Mouse (Mus musculus) kidney, postnatal 14 days (tissue): ENCODE results near the gene Bcar3.
A peak's percentile ranks its signal among the peaks of the same experiment; 100 is the strongest.
"Not testable (repeated sequence)": the region's sequence is repeated elsewhere in the genome, so short reads cannot be mapped to it uniquely, and the experiment has no call there.

Source experiments
- DNase-seq: peaks from one replicate; pipeline ENCODE4 v3.0.0; 2022; ENCODE audit warnings: mixed read lengths

The Bcar3 gene

DNA sequence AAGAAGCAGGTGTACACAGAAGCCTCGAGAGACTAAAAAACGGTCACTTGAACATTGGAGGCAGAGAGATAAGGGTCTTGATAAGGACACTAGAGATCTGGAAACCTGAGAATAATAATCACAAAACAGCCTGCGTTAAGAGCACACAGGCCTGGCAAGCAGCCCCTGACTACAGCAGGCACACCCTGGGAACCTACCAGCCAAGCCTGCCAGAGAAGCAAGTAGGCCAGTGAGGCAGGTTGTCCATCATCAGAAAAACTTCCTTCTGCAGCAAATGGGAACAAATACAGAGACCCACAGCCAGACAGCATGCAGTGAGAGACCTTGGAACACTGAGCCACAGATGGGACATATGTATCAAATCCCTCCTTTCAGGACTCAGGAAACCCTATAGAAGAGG lies 93.8 kb downstream of the Bcar3 start:
- no peak for DNase-seq

DNA sequence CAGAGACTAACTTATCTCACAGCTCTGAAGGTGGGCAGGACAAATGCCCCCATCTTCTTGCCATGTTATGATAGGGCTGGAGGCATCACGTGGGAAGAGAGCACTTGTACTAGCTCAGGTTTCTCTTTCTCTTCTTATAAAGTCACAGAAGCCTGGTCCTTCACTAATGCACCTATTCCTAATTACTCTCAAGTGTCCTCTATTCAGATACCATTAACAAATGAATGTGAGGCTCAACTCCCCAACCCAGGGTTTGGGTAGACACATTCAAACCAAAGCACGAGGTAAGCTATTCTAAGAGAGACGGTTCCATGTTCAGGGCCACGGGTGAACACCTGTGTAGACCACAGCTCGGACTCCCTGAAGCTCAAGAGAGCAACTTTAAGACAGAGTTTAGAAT lies 96.0 kb downstream of the Bcar3 start:
- no peak for DNase-seq

DNA sequence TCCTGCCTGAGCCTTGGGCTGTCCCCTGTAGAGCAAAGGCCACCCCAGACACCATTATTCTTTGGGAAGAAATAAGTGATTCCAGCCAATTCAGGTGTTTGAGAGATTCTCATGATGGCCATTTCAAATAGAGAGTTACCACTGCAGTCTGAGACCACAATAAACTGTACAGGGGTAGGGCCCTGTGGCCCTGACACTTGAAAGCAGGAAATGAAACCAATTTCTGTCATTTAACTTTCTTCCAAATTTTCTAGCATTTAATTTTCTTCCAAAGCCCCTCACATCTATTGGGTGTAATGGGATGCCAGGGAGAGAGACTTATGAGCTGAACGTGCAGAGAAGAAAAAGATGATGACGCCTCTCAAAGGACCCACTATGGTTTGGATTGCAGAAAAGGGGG lies 97.2 kb downstream of the Bcar3 start:
- no peak for DNase-seq

DNA sequence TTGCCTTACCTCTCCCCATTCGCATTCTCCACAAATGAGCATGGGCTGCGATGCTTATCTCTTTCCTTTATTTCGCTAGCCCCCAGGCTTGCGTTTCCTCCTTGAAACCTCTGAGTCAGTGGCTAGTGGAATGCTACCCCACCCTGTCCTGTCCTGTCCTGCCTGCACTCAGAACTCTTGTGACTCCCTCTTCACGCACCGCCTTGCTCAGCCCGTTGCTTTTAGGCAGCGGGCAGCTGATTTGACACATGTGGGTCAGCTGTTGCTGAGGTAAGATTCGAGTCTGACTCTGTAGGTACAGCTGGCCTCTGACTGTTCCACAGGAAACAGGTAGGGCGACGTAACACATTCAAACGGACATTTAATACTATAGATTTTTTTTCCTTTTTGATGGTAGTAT lies 97.9 kb downstream of the Bcar3 start:
- DNase-seq, result no peak

DNA sequence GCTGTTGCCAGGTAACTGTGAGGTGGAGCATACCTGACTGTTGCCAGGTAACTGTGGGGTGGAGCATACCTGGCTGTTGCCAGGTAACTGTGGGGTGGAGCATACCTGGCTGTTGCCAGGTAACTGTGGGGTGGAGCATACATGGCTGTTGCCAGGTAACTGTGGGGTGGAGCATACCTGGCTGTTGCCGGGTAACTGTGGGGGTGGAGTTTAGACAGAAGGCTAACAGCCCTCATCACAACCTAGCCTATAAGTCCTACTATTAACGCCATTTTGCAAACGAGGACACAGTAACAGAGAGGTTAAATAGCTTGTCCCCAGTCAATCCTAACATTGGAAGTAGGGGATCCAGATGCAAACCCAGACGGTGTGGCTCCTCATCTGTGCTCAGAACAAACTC lies 99.5 kb downstream of the Bcar3 start:
- DNase-seq, result not testable (repeated sequence)

DNA sequence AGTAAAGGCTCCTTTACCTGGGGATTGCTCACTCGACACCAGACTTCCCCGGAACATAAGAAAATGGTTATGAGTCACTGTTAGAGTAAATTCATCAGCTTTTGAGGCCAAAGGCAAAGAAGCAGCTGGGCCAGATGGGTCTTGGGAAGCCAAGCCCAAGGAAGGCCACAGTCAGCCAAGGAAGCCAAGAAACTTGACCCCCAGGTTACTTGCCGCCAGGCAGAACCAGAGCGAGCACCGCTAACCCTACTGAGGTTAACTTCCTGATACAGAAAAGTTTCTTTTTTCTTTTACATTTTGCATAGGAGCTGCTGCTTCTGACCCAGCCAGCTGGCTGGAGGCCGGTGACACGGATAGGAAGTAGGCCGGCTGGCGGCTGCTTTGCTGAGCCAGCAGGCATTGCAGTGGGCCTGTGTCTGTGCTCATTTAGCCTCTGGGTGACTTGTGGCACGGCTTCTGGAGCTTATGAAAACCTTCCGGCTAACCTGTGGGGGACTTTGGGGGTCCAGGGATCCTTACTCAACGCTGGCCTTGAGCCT lies 100.0 kb downstream of the Bcar3 start:
- peak; percentile 5 for DNase-seq

DNA sequence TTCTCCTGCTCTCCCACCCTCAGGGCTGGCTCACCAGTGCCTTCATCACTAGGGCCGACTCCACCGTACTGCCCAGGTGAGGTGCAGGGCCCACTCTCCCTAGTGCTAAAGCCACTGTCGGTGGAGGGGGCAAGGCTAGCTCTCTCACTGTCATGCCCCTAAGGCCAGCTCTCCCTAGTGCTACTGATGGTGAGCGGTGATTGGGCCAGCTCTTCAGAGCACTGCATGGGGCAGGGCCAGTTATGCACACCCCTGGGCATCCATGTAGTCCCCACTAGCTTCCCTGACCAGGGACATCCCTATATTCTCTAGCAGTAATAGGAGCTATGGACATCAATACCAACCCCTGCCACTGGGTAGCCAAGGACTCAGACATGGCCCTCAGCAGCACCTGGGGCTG lies 103.0 kb downstream of the Bcar3 start:
- DNase-seq, result no peak

DNA sequence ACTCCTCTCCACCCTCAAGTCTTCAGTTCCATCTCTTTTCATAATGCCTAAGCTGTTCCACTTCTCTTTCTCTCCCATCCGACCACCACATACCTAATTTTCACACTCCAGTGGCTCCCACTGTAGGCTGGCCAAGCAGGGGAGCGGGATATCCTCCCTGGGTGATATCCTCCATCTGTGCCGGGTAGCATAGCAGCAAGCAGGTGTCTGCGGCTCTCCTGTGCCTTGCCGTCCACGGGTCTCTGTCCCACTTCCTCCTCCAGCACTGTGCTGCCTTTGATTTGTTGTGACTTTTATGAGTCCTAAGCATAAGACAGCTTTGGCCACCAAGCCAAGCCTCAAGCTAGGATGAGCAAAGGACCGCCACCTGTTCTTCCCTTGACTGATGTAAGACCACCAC lies 103.5 kb downstream of the Bcar3 start:
- no peak for DNase-seq

DNA sequence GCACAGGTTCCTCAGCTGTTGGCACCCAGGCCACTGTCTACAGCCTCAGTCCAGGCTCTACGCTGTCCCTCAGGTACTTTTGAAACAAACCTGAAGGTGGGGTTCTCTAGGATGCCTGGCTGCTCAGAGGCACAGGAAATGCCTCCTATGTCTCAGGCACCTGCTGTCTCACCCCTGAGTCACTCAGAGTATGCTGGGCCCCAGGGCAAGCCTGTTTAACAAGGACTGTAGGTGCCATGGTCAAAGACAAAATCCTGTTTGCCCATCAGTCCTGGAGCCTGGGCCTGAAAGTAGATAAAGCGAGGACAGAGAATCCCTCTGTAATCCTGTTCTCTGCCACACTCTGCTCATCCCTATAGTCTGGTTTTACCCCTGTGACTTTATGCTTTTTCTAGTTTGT lies 107.1 kb downstream of the Bcar3 start:
- DNase-seq, result no peak

DNA sequence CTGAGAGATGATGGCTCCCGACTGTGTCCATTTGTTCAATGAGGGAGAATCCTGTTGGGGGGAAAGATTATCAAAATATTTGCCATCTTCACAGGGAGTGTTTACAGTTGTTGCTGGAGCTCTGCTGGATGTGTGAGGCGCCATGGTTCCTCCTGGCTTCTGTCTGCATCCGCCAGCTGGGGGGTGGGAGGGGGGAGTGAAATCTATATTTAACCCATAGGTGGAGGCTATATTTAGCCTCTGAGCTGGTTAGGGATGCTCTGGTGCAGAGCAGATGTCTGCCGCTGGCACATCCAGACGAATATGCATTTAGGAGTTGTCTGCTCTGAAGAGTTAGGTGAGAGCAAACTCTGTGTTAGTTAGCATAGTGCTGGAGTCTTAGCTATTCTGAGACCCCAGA lies 108.2 kb downstream of the Bcar3 start:
- no peak for DNase-seq

DNA sequence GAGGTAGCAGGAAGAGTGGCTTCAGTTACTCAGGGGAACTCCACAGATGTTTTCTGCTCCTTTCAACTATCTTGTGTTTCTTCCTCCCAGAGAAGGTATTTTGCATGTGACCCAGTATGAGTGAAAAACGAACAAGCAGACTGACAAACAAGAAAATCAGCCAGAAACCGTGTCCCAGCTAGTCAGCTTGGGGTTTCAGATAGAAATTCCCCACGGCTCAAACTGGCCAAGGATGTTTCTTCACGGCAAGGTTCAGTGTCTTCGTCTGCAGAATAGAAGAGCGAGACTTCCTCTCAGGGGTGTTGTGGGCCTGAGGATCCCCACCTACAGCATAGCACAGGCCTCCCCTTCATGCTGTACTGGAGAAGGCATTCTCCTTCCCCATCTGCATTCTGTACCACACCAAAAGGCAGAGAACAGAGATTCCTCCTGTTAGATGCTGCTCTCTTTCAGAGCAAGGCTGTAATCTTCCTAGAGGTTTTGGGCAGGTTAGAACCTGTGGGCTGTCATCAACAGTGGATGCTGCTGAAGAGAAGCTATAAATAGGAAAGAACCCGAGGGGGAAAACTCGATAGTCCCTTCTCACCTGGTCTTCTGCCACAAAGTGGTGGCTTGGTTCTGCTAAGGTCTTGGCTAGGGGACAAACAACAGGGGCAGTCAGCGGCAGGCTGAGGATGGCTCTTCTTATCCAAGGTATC lies 110.1 kb downstream of the Bcar3 start:
- DNase-seq, result no peak

DNA sequence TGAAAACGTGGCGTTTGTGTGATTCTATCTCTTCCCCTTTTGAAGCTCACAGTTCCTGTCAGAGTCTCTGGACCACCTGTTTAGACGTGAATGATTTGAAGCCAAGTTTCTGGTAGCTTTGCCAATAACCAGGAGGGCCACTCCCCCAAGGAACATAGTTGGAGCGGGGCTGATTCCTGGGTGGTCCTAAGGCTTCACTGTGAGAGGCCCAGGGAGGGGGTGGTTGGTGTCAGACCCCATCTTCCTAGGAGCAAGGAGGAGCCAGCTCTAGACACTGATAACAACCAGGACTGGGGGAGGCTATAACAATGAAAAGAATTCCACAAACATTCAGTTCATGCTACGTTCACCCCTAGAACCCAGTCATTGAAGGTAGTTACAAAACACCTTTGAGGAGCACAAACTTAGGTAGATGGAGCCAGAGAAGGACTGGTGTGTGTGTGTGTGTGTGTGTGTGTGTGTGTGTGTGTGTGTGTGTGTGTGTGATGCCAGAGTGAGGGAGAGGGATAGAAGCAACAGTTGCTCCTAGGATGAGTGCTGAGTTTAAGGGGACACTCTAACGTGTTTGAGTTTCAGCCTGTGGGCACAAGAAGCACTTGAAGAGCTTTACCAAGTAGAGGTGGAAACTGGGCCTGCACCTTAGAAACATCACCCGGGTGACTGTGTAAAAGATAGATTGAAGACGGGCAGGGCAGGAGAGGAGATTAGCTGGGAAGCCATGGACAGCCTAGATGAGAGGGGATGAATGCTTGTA lies 111.4 kb downstream of the Bcar3 start:
- DNase-seq, result no peak

DNA sequence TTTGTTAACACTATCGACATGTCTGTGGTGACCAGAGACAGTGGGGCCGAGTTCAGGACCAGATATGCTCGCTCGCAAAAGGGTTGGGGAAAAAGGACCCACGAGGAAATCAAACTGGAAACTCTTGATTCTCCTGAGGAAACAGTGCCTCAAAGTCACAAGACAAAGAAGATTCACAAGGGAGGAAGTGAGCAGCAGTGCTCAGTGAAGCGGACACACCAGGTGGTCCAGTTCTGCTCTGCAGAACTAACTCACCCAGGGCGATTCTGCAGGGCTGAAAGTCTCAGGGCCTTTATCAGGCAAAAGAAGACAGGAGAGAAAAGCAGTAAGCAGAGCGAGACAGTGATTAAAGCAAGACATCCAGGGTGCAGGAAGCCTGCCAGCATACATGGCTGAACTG lies 112.5 kb downstream of the Bcar3 start:
- DNase-seq, result no peak

DNA sequence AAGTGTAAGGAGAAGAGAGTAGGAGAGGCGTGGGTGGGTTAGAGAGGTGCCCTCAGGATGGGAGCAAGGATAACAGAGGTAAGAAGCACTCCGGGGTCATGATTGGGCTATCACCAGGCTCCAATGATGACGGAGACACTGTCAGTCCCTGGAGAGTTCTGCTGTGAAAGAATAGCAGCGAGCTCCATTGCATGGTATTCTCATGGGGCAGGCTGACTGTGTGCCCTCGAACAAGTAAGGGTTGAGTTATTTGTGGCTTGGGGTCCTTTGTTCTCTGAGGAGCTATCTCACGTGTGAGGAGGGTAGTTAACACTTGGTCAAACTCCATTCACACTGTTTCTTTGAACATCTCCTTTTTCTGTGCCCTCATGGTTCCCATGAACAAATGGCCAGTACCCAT lies 113.8 kb downstream of the Bcar3 start:
- no peak for DNase-seq

DNA sequence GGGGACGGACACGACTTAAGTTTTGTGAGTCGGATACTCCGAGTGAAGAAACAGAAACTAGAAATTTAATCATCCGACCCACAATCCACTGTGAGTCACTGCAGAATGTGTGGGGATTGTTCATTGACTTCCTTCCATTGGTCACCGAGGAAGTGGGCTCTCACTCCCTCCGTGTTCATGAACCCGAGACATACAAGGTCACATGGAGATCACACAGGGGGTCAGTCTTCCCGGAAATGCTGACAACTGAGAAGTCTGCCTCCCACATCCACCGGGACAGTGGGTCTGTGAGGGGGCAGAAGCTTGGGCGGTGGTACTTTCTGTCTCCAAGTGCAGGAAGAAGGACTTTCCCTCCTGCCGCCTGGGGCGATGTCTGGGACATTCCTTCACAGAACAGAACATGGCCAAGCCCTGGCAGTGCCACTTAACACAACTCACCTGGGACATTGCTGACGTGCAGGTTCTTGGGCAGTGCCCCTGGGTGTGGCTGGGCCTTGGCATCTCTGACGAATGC lies 114.9 kb downstream of the Bcar3 start:
- no peak for DNase-seq

DNA sequence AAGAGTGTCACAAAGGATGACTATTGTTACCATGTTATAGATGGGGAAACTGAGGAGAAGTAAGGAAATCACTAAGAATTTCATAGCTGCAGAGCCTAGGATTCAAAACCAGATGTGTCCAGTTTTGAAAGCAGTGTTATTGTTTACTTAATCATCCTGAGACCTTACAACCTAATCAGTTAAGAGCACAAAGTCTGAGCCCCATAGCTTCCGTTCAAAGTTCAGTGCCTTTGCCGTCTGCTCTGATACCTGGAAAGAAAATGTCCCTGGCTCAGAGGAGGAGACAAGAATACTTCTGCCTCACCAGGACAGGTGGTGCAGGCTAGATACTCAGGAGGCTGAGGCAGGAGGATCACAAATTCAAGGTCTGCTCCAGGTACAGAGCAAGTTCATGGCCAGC lies 117.7 kb downstream of the Bcar3 start:
- DNase-seq, result no peak

DNA sequence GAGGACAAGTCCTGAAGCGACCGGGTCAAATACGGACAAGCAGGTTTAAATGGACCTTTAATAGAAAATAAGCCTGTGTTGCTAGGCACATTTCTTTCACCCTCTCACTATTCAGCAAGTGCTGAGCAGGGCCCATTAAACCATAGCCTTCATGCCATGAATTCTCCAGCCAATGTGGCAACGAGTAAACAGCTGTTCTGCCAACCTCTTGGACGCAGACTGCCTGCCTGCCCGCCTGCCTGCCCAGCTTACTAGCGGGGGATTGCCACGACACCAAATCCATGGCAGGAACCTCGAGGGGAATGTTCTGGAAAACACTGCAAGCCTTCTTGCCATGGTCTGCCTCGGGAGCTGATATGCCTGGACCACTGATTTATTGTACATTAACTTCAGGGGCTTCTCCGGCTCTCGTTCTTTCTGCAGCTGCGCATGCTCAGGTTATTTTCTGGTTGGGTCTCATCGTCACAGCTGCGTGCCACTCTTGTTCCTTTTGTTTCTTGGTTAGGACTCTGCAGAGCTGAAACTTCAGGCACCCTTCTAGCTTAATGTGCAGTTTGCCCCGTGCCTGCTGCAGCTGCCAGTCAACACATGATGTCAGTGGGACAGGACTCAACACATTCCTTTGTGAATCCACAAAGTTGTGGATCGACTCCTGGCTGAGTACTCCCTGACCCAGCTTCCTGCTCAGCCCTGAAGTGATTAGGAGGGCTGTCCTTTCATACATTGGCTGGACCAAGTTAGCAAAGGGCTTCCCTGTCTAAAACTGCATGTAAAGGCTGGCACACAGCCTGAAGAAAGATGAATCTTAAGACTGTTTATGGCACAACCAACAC lies 120.0 kb downstream of the Bcar3 start:
- no peak for DNase-seq

DNA sequence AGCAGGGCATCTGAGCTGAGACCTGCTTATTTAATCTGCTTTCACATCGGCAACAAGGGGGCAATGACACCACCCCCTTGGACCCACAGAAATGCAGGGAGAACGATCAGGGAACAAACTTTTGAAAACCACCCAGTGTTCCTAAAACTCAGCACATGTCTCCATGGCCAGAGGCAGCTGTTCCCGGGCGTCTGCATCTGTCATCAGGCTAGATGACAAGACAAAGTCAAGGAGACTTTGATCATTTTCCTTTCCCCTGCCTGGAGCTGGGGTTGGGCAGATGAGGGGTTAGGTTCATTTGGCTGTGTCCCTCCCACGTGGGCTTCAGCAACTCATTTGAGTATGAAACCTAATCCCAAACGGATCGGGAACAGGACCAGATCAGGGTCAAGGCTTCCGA lies 120.9 kb downstream of the Bcar3 start:
- DNase-seq, result no peak

DNA sequence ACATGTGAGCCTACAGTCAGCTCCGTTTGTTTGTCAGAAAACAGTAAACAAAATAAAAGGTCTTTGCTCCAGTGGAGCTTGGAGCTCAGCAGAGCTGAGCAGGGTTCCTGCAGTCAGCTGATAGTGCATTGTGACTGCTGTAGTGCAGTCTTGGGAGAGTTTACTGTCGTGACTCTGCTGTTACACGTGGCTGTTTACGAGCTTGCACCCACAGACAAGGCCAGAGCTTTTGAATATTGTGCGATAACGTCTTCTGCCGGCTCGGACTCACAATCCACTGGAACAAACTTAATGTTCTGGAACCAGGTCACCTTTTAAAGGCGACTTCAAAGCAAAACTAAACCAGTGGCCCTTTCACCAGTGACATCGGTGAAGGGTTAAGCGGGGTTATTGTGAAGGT lies 123.5 kb downstream of the Bcar3 start:
- DNase-seq, result no peak

DNA sequence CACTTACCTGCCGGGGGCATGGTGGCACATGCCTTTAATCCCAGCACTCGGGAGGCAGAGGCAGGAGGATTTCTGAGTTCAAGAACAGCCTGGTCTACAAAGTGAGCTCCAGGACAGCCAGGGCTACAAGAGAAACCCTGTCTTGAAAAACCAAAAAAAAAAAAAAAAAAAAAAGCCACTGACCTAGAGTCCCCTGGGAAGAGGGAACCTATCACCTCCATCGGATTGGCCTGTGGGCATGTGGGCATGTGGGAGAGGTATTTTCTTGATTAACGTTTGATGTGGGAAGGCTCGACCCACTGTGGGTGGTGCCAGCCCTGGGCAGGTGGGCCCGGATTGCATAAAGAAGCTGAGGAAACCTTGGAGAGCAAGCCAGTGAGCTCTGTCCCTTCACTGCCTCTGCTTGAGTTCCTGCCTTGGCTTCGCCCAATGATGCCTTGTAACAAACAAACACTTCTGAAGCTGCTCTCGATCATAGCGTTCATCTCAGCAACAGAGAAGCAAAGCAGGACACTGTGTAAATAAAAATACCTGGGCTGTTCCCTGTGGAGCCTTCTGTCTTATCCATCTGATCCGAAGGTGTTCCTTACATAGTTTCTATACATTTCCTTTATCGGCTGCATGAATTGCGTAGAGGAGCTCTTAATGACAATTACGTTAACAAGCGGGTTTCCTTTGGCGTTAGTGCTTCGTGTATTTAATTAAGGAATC lies 124.8 kb downstream of the Bcar3 start:
- no peak for DNase-seq

DNA sequence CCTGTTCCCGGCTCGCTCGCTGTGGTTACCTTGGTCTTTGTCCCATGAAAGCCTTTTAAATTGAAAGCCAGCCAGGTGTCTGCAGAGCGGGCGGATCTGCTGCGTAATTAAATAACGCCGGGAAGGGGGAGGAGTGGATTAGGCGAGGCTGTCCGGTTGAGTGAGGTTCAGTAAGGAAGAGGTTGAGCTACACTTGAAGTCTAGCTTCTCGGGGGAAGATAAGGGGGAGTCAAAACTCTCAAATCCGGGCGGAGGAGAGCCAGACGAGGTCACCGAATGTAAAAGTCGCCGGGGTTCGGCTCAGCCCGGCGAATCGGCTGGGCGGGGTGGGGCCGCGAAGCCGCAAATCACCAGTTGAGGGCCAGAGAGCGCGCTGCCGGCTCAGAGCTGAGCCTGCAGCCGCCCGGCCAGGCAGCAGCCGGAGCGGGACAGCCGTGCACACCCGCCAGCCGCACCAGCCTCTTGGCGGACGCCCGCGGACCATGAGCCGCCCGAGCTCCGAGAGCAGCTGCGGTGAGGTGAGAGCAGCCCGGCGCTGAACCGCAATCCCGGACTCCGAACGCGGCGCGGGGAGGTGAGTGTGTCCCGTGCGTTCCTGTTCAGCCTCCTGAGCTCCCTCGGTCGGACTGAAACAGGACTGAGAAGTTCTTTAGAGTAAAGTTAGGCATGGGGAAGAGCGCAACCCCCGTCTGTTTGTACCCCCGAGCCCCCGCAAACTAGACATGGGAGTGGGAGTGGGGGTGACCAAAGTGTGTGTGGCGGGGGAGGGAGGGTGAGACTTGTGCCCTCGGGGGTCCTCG lies 125.9 kb downstream of the Bcar3 start:
- DNase-seq, result peak; percentile 86

DNA sequence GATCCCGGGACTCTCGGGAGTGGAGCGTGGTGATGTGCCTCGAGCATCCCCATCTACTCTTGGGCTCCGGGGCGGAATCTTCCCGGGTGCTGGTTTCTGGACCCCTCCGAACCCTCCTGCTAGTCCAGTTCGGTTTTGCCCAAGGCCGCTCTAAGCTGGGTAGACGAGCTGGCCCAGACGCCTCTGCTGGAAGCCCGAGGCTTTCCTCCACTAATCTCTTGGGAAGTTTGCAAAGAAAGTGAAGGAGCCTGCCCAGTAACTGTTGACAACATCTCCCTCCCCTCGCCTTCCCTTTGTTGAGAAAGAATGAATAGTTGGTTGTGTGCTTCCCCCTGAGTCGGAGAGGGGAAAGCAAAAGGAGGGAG lies 126.5 kb downstream of the Bcar3 start:
- peak; percentile 35 for DNase-seq
